Mouse (Mus musculus): ENCODE data around the gene Scn4b. TPM values are rescaled to one million over a fixed set of nuclear protein-coding genes. Genes with fewer than 3 reads are reported as not detected.
A peak's percentile ranks its signal among the peaks of the same experiment; 100 is the strongest.

The Scn4b gene
- total RNA-seq, 4 experiments from 2014 or later = 209 to 275 (median 247) TPM

GRCm38 (mm10) chr9:45188570-45189563 is 50.7 kb downstream of the Scn4b start:
- no peak for DNase-seq (ENCODE audit: low spot score in 2 of 2)

DNA sequence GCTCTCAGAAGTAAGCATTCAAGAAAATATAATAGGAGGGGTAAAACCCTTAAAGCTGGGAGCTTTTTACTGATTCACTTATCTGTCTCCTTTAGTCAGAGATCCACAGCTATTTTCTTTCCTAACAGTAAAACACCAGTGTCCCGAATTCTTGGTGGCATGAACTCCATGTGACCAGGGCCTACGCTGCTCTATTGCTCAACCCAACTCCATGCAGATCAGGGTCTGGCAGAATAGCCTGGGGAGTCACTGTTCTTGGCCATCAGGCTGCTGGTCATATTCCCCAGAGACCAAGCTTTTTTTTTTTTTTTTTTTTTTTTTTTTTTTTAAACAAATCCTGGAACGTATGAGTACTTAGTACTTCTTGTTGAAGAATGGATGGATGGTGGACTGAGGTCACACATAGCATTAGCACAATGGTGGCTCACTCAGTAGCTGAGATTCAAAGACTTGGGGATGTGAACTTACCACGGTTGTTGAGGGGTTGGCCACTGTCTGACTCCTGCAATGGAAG is 51.5 kb downstream of the Scn4b start:
- no peak for DNase-seq (ENCODE audit: low spot score in 2 of 2)

GRCm38 (mm10) chr9:45195468-45195867 is 57.3 kb downstream of the Scn4b start:
- DNase-seq (ENCODE audit: low spot score in 2 of 2) = no peak

DNA sequence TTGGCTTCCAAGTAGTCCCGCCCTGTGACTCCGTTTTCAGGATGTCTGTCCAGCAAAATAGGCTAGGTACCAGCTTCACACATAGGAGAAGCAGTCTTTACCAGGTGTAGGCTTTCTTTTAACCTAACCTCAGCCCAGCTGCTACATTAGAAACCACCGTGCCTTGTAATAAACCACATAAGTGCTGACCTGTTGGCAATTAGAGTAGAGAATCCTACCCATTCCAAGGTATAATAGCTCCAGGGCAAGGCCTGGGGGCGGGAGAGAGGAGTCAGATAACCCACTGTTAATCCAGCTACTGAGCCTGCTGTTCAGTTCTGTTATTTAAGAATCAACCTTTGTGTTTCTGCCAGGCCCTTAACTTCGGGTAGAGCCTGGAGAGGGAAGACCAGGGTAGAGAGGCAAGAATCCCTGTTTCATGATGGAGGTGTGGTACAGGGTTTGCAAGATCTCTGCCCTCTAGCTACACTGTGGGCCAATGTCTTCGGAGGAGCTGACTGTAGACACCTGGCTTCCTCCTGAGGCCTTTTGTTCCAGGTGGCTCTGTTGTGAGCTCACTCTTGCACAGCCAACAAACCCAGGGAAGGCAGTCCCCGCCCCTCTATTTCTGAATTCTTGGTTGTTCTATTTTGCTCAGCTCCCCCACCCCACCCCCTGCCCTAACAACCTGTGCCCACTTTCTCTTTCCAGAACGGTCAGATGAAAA is 58.1 kb downstream of the Scn4b start:
- no peak for DNase-seq (ENCODE audit: low spot score in 2 of 2)

GRCm38 (mm10) chr9:45197549-45197948 is 59.4 kb downstream of the Scn4b start:
- no peak for DNase-seq (ENCODE audit: low spot score in 2 of 2)

DNA sequence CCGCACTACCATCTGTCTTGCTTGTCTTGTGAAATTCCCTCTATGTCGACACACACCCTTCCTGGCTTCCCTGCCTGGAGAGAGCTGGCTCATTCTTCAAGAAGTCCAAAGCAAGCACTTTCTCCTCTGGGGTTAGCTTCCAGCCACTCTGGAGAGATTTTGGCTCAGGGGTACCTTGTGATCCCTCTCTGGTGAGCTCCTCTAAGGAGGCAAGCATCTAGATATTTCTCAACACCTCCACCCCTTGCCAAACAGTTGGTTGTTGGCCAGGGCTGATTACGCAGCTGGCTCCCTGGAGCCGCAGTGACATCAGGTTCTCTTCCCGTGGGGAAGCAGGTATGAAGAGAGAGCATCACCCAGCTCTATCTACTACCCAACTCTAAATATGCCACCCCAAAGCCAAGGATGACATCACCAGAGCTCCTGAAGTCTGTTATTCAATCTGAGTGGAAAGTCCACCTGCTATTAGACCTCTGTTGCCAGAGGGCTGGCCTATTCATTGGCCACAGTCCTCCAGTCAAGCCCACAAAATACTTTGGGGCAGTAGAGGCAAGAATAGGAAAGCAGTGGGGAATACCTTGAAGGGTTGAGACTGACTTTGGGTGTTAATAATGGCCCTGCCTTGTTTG is 63.2 kb downstream of the Scn4b start:
- peak; percentile 25 to 27 for DNase-seq (ENCODE audit: low spot score in 2 of 2)

GRCm38 (mm10) chr9:45202021-45202798 is 64.0 kb downstream of the Scn4b start:
- DNase-seq (ENCODE audit: low spot score in 2 of 2) = no peak

Other genes with a start within 250 kb of the Scn4b start
- gene Atp5l, start 217.7 kb upstream of the Scn4b start, total RNA-seq (2022) = 100 to 1,000 TPM; 642 to 789 (median 713) TPM
- 10 to 100 TPM; 37.3 to 48.3 (median 41.4) TPM for gene Ube4a, start 172.8 kb upstream of the Scn4b start, total RNA-seq (2022)
- gene Cd3g, start 158.0 kb upstream of the Scn4b start, total RNA-seq (2022) = not detected
- gene Cd3d, start 156.6 kb upstream of the Scn4b start, total RNA-seq (2022) = not detected
- gene Cd3e, start 128.8 kb upstream of the Scn4b start, total RNA-seq (2022) = not detected
- under 1 TPM; 0.17 to 0.51 (median 0.20) TPM for gene Mpzl2, start 98.6 kb upstream of the Scn4b start, total RNA-seq (2022)
- gene Mpzl3, start 83.2 kb upstream of the Scn4b start, total RNA-seq (2022) = 1 to 10 TPM; 1.1 to 2.5 (median 1.8) TPM
- under 1 TPM; 0.12 to 0.81 (median 0.24) TPM for gene Jaml, start 59.2 kb upstream of the Scn4b start, total RNA-seq (2022)
- 1 to 10 TPM; 1.5 to 2.1 (median 1.6) TPM for gene Scn2b, start 20.6 kb upstream of the Scn4b start, total RNA-seq (2022)
- gene BC049352, start 43.6 kb downstream of the Scn4b start, total RNA-seq (2022) = 1 to 10 TPM in 3 of 4 experiments, under 1 TPM in 1; 0.78 to 1.9 (median 1.4) TPM
- not detected for gene Tmprss4, start 65.7 kb downstream of the Scn4b start, total RNA-seq (2022)
- gene Il10ra, start 130.8 kb downstream of the Scn4b start, total RNA-seq (2022) = under 1 TPM; 0.15 to 0.36 (median 0.28) TPM
- gene Tmprss13, start 180.7 kb downstream of the Scn4b start, total RNA-seq (2022) = 1 to 10 TPM in 1 of 4 experiments, under 1 TPM in 3; 0.16 to 1.3 (median 0.50) TPM
- 10 to 100 TPM; 42.6 to 50.9 (median 47.3) TPM for gene Fxyd6, start 231.8 kb downstream of the Scn4b start, total RNA-seq (2022)